Mouse (Mus musculus) liver, postnatal 0 days (tissue): ENCODE data around the gene Atp8a2. TPM values are rescaled to one million over a fixed set of nuclear protein-coding genes. Genes with fewer than 3 reads are reported as not detected.

Experiments used
- ATAC-seq: fragments of 200-750 bp; cut with Nextera tagmentation; 2 replicates; pipeline ENCODE4 v1.8.0; 2017; ENCODE audit warnings: mild to moderate bottlenecking, moderate library complexity
- DNase-seq: peaks from one replicate; pipeline ENCODE4 v3.0.0-alpha.2; 2016
- H3K27ac ChIP-seq: fragments of 300-500 bp; sonication (generic); 2 replicates; pipeline ENCODE4 v1.5.1; 2014; ENCODE audit warnings: antibody characterized with exemption, moderate library complexity, mild to moderate bottlenecking, low read depth
- H3K27me3 ChIP-seq: fragments of 300-500 bp; sonication (generic); 2 replicates; pipeline ENCODE4 v1.6.1; 2014; ENCODE audit warnings: low read length, control low read depth, mixed read lengths; ENCODE audit not compliant: insufficient read depth
- H3K36me3 ChIP-seq: fragments of 300-500 bp; sonication (generic); replicated peaks from 2 replicates; pipeline ENCODE4 v1.6.1; 2014; ENCODE audit warnings: mild to moderate bottlenecking, control low read depth, low read length, moderate library complexity, mixed read lengths; ENCODE audit not compliant: insufficient read depth
- H3K4me1 ChIP-seq: fragments of 300-500 bp; sonication (generic); 2 replicates; pipeline ENCODE4 v1.6.1; 2014; ENCODE audit warnings: antibody characterized with exemption, mild to moderate bottlenecking, control low read depth; ENCODE audit not compliant: insufficient read depth
- H3K4me2 ChIP-seq: fragments of 300-500 bp; sonication (generic); 2 replicates; pipeline ENCODE4 v1.6.1; 2014; ENCODE audit warnings: low read depth, mild to moderate bottlenecking, low read length, moderate library complexity, mixed read lengths
- H3K4me3 ChIP-seq: fragments of 300-500 bp; sonication (generic); 2 replicates; pipeline ENCODE4 v1.5.1; 2014; ENCODE audit warnings: low read depth, low read length
- H3K9ac ChIP-seq: fragments of 300-500 bp; sonication (generic); replicated peaks from 2 replicates; pipeline ENCODE4 v1.6.1; 2014; ENCODE audit warnings: mild to moderate bottlenecking, moderate library complexity
- H3K9me3 ChIP-seq: fragments of 300-500 bp; sonication (generic); 2 replicates; pipeline ENCODE4 v1.6.1; 2016; ENCODE audit warnings: mild to moderate bottlenecking, control low read depth, low read length, mixed read lengths
- CTCF ChIP-seq: sonication (generic); IDR thresholded peaks from 2 replicates; pipeline ENCODE4 v1.5.1; 2016; ENCODE audit warnings: antibody characterized with exemption, low read depth
- EP300 ChIP-seq: IDR thresholded peaks from 2 replicates; pipeline ENCODE4 v1.6.1; 2016; ENCODE audit warnings: antibody characterized with exemption, low read depth, mild to moderate bottlenecking
- WGBS: fragments of 180-500 bp; shearing (Covaris S2); extraction: QIAGEN DNeasy Blood & Tissue Kit; methylation state at CpG from one replicate; pipeline ENCODE4 v1.1.7; 2014; ENCODE audit not compliant: insufficient replicate concordance; 5-methylcytosine and 5-hydroxymethylcytosine counted together
- polyA plus RNA-seq: library from polyadenylated mRNA; unstranded; fragments of >200 nt; fragmentation: Nextera tagmentation; extraction: Ambion mirVana; gene quantifications from 2 replicates; pipeline ENCODE4 v1.2.1, GENCODE M21; 2015

The Atp8a2 gene
- polyA plus RNA-seq, 1 experiment from 2014 or later = 7.5 TPM

DNA sequence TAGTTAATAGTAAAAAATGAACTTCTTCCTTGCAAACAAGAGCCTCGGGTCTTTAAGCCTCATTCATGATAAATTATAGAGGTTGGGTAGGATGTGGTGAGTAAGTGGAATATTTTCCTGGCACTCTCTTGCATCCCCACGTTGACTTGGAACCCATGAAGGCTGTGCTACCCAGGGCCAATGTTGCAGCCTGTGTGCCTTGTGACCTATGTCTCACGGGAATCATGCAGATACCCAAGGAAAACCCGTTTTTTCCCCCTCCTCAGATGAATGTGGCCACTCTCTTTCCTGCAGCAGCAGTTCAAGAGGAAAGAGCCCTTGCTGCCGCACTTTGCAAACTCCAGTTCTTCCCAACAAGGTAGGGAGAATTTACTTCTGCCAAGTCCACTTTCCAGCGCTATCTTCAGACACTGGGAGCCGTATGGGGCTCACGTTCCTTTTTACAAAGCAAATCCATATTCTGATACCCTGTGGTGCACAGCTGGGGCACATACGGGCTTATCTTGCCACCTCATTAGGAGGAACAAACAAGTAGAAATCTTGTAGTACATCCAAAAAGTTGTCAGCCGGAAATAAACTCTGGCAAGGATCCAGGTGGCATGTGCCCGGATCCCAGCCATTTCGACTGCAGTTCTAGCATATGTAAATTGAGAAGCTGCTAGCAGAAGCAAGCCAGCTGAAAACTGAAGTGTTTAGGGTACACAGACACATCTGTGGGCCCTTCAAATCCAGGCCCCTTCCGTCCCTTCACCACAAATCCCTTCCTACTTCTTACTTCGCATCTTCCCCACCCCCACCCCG lies 309.7 kb downstream of the Atp8a2 start:
- DNase-seq (no peak), ATAC-seq (no peak)
- no peak overlapping the region for H3K27ac ChIP-seq

DNA sequence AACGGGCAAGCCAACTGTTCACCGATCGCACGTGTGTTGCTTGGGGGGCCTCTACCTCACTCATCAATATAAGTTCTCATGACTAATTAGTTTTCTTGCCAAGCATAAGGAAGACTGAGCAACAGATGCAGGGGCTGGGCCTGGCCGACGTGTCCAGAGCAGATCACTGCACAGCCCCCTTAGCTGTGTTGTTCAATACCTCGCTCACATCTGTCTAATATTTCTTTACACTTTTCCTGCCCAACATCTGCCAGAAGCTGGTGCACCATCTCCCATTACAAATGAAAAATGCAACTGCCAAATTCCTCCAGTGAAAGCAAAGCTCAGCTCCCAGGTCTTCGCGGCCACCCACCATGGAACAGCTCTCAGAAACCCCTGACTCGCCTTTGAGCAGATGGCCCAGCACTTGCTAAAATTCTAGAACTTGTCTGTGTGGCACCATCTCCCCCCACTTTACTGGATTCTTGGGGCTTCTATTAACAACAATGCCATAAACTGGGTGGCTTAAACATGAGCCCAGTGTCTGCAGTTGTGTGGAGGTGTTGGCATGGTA lies 313.4 kb downstream of the Atp8a2 start:
- no peaks in the 10 kb centered on the region for H3K27me3 ChIP-seq
- no peak for DNase-seq
- TF ChIP-seq CTCF = no peak
- TF ChIP-seq EP300 = no peak
- no peak overlapping the region for H3K27ac ChIP-seq
- no peaks in the 10 kb centered on the region for H3K9me3 ChIP-seq
- no peak overlapping the region for H3K9ac ChIP-seq
- ATAC-seq = no peak
- no peak overlapping the region for H3K4me3 ChIP-seq
- peaks cover 3% of the 10 kb centered on the region; the same call in 1 of the 2 replicates for H3K4me1 ChIP-seq
- H3K36me3 ChIP-seq = no peaks in the 10 kb centered on the region
- no peak overlapping the region for H3K4me2 ChIP-seq
- 82% methylated on average over 10 of the region's 10 CpGs for WGBS

More for the DNA sequence above, 309.7 kb downstream of the Atp8a2 start:
- 47% methylated on average over 15 of the region's 15 CpGs for WGBS
- Histone ChIP-seq H3K4me1 (no peaks in the 10 kb centered on the region), H3K36me3 (no peaks in the 10 kb centered on the region), H3K9me3 (no peaks in the 10 kb centered on the region), H3K27me3 (no peaks in the 10 kb centered on the region), H3K4me3 (no peak overlapping the region), H3K9ac (no peak overlapping the region), H3K4me2 (no peak overlapping the region)
- TF ChIP-seq EP300 (no peak), CTCF (no peak)

DNA sequence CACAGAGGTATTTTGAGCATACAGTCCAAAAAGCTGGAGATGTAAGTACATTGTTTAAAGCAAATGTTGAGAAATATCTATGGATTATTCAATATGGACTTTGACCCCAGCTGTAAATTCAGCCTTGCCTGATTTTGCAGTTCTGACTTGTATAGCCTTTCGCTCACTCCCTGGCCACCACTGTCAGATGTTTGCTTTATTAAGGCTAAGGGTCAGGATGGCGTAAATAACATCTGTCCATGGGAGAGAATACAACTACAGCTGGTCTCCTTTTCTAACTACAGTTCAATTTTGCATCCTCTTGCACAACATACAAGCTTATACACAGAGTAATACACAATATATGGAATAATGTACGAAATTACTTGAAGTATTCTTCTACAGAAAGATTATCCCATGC lies 316.1 kb downstream of the Atp8a2 start:
- DNase-seq (no peak), ATAC-seq (peak; percentile 97)
- H3K4me1 ChIP-seq = peaks cover 3% of the 10 kb centered on the region; the same call in 1 of the 2 replicates
- no peak overlapping the region for H3K4me2 ChIP-seq
- H3K36me3 ChIP-seq = no peaks in the 10 kb centered on the region
- peak overlapping the region; percentile 74 for H3K27ac ChIP-seq
- H3K9ac ChIP-seq = no peak overlapping the region
- H3K27me3 ChIP-seq = no peaks in the 10 kb centered on the region
- H3K9me3 ChIP-seq = no peaks in the 10 kb centered on the region
- TF ChIP-seq EP300 (no peak), CTCF (no peak)
- no peak overlapping the region for H3K4me3 ChIP-seq
- 50% methylated on average over 3 of the region's 3 CpGs for WGBS

DNA sequence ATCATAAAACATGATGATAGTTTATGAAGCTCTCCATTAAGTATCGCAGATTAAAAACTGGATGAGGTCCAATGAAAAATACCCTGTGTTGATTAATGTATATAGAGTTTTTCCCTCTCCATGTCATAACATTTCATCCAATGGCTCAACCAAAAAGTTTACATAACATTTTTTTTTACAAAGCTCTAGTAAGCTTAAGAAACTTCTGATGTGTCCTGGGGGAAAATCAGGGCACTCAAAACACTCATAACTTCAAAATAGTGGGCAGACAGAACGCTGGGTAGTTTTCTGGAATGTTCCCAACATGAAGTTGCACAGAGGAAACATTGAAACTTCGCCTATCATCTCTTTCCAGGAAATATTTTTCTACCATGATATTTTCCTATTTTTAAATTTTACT lies 318.7 kb downstream of the Atp8a2 start:
- no peak for DNase-seq
- WGBS = 71% methylated on average over 3 of the region's 3 CpGs
- Histone ChIP-seq H3K36me3 (no peaks in the 10 kb centered on the region), H3K27me3 (no peaks in the 10 kb centered on the region), H3K27ac (no peak overlapping the region), H3K4me1 (peaks cover 3% of the 10 kb centered on the region; the same call in 1 of the 2 replicates), H3K4me2 (no peak overlapping the region), H3K9me3 (no peaks in the 10 kb centered on the region), H3K9ac (no peak overlapping the region), H3K4me3 (no peak overlapping the region)
- no peak for TF ChIP-seq EP300
- TF ChIP-seq CTCF = no peak
- ATAC-seq = no peak

DNA sequence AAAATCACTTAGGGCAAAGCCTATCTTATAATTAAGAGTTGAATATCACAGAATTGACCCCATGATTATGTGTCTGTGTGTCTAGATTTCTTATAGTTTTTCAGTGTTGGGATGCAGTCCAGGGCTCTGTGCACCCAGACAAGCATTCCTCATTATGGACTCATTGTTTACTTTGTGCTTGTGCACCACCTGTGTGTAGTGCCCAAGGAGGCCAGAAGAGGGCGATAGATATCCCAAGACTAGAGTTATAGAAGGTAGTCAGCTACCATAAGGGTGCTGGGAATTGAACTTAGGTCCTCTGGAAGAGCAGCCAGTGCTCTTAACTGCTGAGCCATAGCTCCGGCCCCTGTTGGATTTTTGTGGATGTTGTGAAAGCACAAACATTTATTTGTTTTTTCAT lies 320.5 kb downstream of the Atp8a2 start:
- 70% methylated on average over 2 of the region's 2 CpGs for WGBS
- Histone ChIP-seq H3K4me2 (no peak overlapping the region), H3K9me3 (no peaks in the 10 kb centered on the region), H3K4me1 (peaks cover 3% of the 10 kb centered on the region; the same call in 1 of the 2 replicates), H3K27ac (no peak overlapping the region), H3K9ac (no peak overlapping the region), H3K4me3 (no peak overlapping the region), H3K27me3 (no peaks in the 10 kb centered on the region), H3K36me3 (no peaks in the 10 kb centered on the region)
- no peak for DNase-seq
- ATAC-seq = no peak
- no peak for TF ChIP-seq EP300
- no peak for TF ChIP-seq CTCF

DNA sequence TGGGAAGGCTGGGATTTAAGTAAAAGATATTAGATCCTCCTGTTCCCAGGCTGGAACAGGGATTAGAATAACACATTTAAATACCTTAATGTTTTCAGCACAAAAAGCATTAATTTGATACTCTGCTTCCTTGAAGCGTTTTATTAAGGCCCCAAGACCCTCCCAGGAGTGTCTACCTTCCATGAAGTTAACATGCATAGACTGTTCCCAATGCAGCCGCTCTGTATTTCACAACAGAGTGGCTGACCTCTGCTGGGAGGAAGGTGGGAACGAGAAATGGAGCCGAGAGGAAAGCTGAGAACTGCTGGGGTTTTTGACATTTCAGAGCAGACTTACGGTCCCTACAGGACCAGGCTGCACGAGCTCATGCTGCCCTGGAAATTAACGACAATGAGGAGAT lies 328.6 kb downstream of the Atp8a2 start:
- Histone ChIP-seq H3K4me1 (no peaks in the 10 kb centered on the region), H3K4me2 (no peak overlapping the region), H3K36me3 (no peaks in the 10 kb centered on the region), H3K27me3 (no peaks in the 10 kb centered on the region), H3K4me3 (no peak overlapping the region), H3K9me3 (no peaks in the 10 kb centered on the region), H3K27ac (no peak overlapping the region), H3K9ac (no peak overlapping the region)
- 75% methylated on average over 7 of the region's 7 CpGs for WGBS
- ATAC-seq (no peak), DNase-seq (no peak)
- TF ChIP-seq EP300 (no peak), CTCF (no peak)
